Mouse (Mus musculus): Measurements from ENCODE around the gene Zscan12. TPM values are rescaled to one million over a fixed set of nuclear protein-coding genes. Genes with fewer than 3 reads are reported as not detected.

Zscan12 gene
- polyA plus RNA-seq, 1 experiment from 2014 or later = 16.8 TPM

DNA sequence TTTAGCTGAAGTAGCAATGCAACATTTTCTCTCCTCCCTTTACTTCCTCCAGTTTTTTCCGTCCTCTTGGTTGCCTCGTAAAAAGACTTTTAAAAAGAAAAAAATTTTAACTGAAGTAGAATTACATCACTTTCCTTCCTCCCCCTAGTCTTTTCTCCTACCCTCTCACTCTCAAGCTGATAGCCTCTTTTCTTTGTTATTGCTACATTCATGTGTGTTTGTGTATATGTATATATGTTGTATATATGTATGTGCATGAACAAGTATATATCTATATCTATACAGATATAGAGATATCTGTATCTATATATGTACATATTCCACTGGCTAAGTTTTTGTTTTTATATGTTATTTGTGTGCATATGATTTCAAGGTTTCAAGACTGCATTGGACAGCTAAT is 40.2 kb downstream of the Zscan12 start:
- peak overlapping the region; percentile 70; the same call in 1 of the 2 replicates for H3K27ac ChIP-seq
- H3K9me3 ChIP-seq = no peaks in the 10 kb centered on the region
- peak overlapping the region; percentile 84; the same call in 1 of the 2 replicates for H3K9ac ChIP-seq (replicated peaks)
- H3K4me2 ChIP-seq (replicated peaks) = peak overlapping the region; percentile 83
- H3K4me3 ChIP-seq (replicated peaks) = peak overlapping the region; percentile 85
- peaks cover 32% of the 10 kb centered on the region for H3K4me1 ChIP-seq (replicated peaks)
- ATAC-seq = peak; percentile 75
- WGBS = 0% methylated on average over 2 of the region's 2 CpGs
- peaks cover 18% of the 10 kb centered on the region for H3K36me3 ChIP-seq
- no peaks in the 10 kb centered on the region; the same call in 1 of the 2 replicates for H3K27me3 ChIP-seq

DNA sequence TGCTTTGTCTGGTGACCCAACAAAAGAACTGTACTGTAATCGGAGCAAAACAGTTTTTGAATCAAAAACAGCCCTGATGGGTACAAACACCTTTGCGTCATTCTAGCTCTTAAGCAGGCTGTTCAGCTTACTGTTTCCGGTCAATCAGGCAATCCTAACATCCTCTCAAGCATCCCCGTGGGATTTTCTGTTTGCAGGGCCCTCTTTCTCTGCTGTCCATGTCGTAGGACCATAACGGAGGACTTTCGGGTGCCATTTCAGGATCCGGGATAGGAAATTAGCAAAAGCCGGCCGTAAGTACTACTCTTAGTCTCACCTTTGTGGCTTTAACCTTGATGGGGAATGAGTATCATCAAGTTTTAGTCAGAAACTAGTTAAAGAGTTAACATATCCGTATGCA is 44.7 kb downstream of the Zscan12 start:
- Histone ChIP-seq H3K9me3 (no peaks in the 10 kb centered on the region), H3K27ac (no peak overlapping the region), H3K27me3 (no peaks in the 10 kb centered on the region; the same call in 1 of the 2 replicates), H3K4me3 (replicated peaks) (peak overlapping the region; percentile 55; the same call in 1 of the 2 replicates), H3K36me3 (no peaks in the 10 kb centered on the region), H3K9ac (replicated peaks) (0 out of 2 replicates have a peak overlapping the region, but pooled peaks have one; percentile 71), H3K4me1 (replicated peaks) (peaks cover 13% of the 10 kb centered on the region), H3K4me2 (replicated peaks) (peak overlapping the region; percentile 69; the same call in 1 of the 2 replicates)
- WGBS = 81% methylated on average over 11 of the region's 11 CpGs
- no peak for ATAC-seq

DNA sequence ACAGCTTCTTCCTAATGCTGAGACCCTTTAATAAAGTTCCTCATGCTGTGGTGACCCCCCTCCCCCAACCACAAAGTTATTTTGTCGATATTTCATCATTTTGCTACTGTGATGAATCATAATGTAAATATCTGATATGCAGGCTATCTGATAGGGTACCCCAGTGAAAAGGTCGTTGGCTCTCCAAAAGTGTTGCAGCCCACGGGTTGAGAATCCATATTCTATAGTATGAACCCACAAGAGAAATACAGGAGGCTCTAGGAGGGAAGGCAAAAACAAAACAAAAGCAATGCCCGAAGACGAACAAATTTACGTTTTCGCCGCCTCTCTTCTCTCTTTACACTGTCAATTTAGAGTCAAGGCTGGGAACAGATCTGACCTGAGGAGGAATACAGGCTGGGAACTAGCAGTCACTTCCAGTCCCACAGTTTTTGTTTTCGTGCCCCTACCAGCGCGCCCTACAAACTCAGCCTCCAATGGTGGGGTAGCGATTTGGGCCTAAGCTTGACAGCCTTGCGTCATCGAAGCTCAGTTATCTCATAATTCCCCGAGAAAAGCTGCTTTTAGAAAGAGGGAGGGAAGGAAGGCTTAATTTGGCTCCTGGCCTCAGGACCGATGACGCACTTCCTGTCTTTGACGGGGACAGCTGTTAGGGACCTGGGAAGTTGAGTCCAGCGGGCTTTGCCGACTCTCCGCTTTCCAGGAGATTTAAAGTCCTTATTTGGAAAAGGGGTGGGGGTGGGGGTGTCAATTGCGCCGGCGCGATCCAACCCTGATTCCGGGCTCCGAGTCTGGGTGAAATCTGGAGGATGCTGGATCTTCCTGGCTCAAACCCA is 45.6 kb downstream of the Zscan12 start:
- H3K27ac ChIP-seq = peak overlapping the region; percentile 82
- H3K4me1 ChIP-seq (replicated peaks) = peaks cover 13% of the 10 kb centered on the region
- WGBS = 4% methylated on average over 27 of the region's 27 CpGs
- peak overlapping the region; percentile 69 for H3K4me2 ChIP-seq (replicated peaks)
- H3K36me3 ChIP-seq = no peaks in the 10 kb centered on the region
- H3K4me3 ChIP-seq (replicated peaks) = peak overlapping the region; percentile 55
- no peaks in the 10 kb centered on the region; the same call in 1 of the 2 replicates for H3K27me3 ChIP-seq
- ATAC-seq = peak; percentile 96
- H3K9ac ChIP-seq (replicated peaks) = peak overlapping the region; percentile 71
- no peaks in the 10 kb centered on the region for H3K9me3 ChIP-seq

DNA sequence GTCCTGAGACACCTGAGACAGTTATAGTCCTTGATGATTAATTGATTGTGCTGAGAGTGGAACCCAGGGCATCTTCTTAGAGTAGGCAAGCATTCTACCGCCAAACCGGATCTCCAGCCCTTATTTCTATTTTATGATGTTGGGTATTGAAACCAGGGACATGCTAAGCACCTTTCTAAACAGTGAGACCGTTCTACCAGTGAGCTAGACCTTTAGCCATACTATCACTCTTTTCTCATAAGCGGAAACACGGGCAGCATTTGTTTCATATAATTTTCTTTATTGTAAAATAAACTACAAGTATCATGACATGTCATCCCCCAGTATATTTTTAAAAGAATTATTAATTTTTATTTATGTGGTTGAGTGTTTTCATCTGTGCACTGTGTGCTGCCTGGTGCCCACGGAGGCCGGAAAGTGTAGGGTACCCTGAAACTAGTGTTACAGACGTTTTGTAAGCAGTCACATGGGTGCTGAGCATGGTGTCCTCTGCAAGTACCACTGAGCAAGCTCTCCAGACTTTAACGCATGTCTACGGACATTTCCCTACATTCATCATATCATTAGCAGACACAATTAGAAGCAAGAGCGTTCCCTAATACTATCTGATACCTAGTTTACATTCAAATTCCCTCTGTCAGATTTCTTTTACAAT is 46.3 kb downstream of the Zscan12 start:
- Histone ChIP-seq H3K36me3 (no peaks in the 10 kb centered on the region), H3K27ac (peak overlapping the region; percentile 82; the same call in 1 of the 2 replicates), H3K27me3 (no peaks in the 10 kb centered on the region; the same call in 1 of the 2 replicates), H3K4me3 (replicated peaks) (peak overlapping the region; percentile 55), H3K9ac (replicated peaks) (peak overlapping the region; percentile 71), H3K9me3 (no peaks in the 10 kb centered on the region), H3K4me1 (replicated peaks) (peaks cover 13% of the 10 kb centered on the region), H3K4me2 (replicated peaks) (peak overlapping the region; percentile 69)
- ATAC-seq = peak; percentile 31
- 56% methylated on average over 11 of the region's 11 CpGs for WGBS

DNA sequence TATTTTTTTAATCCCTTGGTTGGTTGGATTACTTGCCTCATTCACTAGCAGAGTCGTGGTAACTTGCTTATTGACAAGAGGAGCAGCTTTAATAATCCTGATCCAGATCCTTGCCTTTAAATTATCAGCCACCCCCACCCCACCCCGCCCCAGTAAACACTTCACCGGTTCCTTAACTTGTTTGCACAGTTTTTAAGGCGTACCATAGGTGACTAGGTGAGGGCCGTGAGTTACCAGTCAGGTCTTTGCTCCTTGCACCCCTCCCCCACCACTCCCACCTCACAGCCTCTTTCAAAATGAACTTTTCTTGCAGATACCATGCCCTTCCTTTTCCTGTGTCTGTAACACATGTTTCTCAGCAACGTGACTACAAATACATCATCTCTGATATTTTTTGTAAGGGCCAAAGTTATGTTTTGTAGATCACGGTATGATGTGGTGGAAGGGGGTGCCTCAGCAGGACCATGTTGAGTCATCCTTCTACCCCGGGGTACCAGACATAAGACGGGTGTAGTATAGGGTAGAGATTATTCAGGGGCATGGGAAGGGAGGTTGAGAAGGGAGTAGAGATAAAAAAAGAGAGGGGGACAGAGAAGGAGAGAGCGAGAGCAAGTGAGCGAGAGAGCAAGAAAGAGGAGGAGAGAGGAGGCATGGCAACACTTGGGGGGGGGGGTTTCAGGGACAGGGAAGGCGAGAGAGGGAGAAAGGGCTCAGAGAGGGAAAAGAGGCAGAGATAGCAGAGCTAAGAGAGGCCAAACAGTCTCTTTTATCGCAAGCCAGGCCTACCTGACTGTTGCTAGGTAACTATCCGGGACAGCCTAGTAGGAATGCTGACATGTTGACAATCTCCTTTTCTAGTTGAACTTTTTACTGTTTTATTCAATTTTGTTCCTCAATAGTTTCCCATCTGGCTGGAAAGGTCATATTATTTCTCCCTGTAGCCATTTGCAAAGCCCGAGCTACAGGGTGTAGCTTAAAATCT is 51.9 kb downstream of the Zscan12 start:
- Histone ChIP-seq H3K4me3 (replicated peaks) (no peak overlapping the region), H3K27me3 (no peaks in the 10 kb centered on the region), H3K4me1 (replicated peaks) (no peaks in the 10 kb centered on the region), H3K36me3 (no peaks in the 10 kb centered on the region), H3K4me2 (replicated peaks) (no peak overlapping the region), H3K9me3 (no peaks in the 10 kb centered on the region), H3K9ac (replicated peaks) (no peak overlapping the region), H3K27ac (no peak overlapping the region)
- WGBS = 66% methylated on average over 14 of the region's 15 CpGs
- no peak for ATAC-seq

DNA sequence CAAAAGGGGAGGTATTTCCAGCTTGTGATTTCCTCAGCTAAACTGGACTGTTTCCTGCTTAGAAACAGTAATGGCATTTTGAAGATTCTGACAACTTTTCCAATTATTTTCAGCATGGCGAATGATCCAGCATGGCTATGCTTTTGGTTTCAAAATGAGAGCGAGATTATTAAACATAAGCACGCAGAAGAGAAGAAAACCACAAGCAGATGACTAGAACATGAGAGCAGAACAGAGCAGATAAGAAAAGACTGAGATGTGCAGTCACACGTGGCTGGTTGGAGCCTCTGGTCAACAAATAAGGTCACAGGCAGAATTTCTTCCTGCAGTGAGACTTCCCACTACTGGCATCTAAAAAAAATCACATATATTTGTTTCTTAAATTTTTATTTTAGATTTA is 52.6 kb downstream of the Zscan12 start:
- H3K36me3 ChIP-seq = no peaks in the 10 kb centered on the region
- H3K9ac ChIP-seq (replicated peaks) = no peak overlapping the region
- WGBS = 82% methylated on average over 4 of the region's 4 CpGs
- H3K27ac ChIP-seq = no peak overlapping the region
- no peaks in the 10 kb centered on the region for H3K4me1 ChIP-seq (replicated peaks)
- H3K4me3 ChIP-seq (replicated peaks) = no peak overlapping the region
- H3K27me3 ChIP-seq = no peaks in the 10 kb centered on the region
- H3K9me3 ChIP-seq = no peaks in the 10 kb centered on the region
- ATAC-seq = no peak
- no peak overlapping the region for H3K4me2 ChIP-seq (replicated peaks)

DNA sequence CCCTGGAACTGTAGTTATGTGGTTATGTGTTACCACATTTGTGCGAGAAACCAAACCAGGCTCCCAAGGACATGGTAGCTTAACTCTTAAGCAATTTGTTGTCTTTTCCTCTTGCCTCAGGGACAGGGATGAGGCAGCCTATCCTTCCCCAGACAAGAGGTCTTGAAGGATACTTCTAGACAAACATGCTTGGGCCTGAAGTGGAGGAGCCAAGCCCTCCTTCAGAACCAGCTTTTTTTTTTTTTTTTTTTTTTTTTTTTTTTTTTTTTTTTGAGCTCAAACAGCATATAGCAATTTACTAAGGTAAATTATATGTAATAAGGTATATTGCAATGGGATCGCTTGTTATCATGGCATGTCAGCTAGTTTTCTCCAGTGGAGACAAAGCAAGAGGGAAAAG is 53.1 kb downstream of the Zscan12 start:
- H3K36me3 ChIP-seq = no peaks in the 10 kb centered on the region
- H3K9ac ChIP-seq (replicated peaks) = no peak overlapping the region
- H3K4me2 ChIP-seq (replicated peaks) = no peak overlapping the region
- H3K4me1 ChIP-seq (replicated peaks) = no peaks in the 10 kb centered on the region
- H3K27ac ChIP-seq = no peak overlapping the region
- 99% methylated on average over 2 of the region's 2 CpGs for whole genome bisulfite sequencing
- H3K9me3 ChIP-seq = no peaks in the 10 kb centered on the region
- H3K4me3 ChIP-seq (replicated peaks) = no peak overlapping the region
- no peaks in the 10 kb centered on the region for H3K27me3 ChIP-seq
- ATAC-seq = no peak

DNA sequence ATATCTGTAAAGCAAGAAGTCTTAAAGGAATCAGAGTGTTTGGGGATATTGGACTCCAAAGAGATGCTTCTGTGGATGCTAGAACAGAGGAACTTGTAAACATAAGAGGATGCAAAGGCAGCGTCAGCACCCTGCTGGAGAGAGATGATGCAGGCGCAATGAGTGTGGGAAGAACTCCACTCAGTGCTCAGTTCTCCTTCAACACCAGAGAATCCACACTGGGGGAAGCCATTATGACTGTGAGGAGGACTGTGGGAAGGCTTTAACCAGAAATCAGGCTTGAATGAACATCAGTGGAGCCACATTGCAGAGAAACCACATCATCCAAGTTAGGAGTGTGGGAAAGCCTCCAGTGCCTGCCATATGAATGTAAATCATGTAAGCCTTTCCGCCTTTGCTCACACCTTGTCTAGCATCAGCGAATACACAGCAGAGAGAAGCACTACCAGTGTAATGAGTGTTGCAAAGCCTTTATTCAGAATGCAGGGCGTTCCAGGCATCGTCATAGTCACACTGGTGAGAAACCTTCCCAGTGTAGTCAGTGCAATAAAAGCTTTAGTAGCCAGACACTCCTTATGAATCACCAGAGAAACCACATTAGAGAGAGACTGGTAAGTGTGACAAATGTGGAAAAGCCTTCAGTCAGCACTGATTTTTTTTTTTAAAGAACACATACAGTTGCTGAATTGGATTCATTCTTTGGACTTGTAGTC is 54.8 kb downstream of the Zscan12 start:
- Histone ChIP-seq H3K4me3 (replicated peaks) (no peak overlapping the region), H3K9me3 (no peaks in the 10 kb centered on the region), H3K27ac (no peak overlapping the region), H3K36me3 (no peaks in the 10 kb centered on the region), H3K9ac (replicated peaks) (no peak overlapping the region), H3K4me1 (replicated peaks) (no peaks in the 10 kb centered on the region), H3K4me2 (replicated peaks) (no peak overlapping the region), H3K27me3 (no peaks in the 10 kb centered on the region)
- WGBS = 77% methylated on average over 6 of the region's 6 CpGs
- no peak for ATAC-seq

DNA sequence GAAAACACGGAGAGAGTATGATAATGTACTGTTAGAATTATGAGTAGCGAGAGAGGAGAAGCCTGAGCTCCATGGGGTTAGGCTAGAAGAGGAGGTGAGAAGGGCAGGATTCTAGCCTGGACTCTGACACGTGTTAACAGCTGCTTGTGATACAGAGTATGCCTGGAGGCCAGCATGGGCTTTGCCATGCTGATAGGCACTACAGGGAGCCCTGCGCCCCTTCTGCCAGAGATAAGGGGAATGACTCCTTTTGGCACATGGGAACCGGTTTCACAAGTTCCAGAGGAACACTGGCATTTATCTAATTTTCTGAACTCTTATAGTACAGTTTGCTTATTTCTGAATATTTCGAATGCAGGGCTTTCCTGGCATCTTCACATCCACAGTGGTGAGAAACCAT is 56.2 kb downstream of the Zscan12 start:
- H3K27ac ChIP-seq = no peak overlapping the region
- no peaks in the 10 kb centered on the region for H3K27me3 ChIP-seq
- no peaks in the 10 kb centered on the region for H3K36me3 ChIP-seq
- no peak overlapping the region for H3K4me2 ChIP-seq (replicated peaks)
- WGBS = 70% methylated on average over 6 of the region's 6 CpGs
- no peak overlapping the region for H3K9ac ChIP-seq (replicated peaks)
- H3K4me3 ChIP-seq (replicated peaks) = no peak overlapping the region
- ATAC-seq = no peak
- H3K9me3 ChIP-seq = no peaks in the 10 kb centered on the region
- no peaks in the 10 kb centered on the region for H3K4me1 ChIP-seq (replicated peaks)
